Mouse (Mus musculus) granulocyte monocyte progenitor cell, adult 5-6 weeks (primary cell): ENCODE measurements at regions not wholly inside any gene's neighbourhood (a gene's known extent, or its start where the extent isn't known, plus 50 kb on each side); places are given as distances from the start of the nearest gene placed in this dataset.
"Not testable (repeated sequence)": the region's sequence is repeated elsewhere in the genome, so short reads cannot be mapped to it uniquely, and the experiment has no call there.

Experiments
- ATAC-seq: replicated peaks from 2 replicates; pipeline ENCODE4 v1.8.0; 2016; ENCODE audit warnings: mild to moderate bottlenecking, moderate TSS enrichment, inconsistent platforms; ENCODE audit not compliant: poor library complexity, severe bottlenecking

GRCm38 (mm10) chr17:49275916-49276315, 152.2 kb upstream of the Mocs1 start:
- ATAC-seq = no peak

- ATAC-seq = no peak
Measured at GRCm38 (mm10) chr17:49278541-49278940, 149.6 kb upstream of the Mocs1 start.

- no peak for ATAC-seq
Measured at GRCm38 (mm10) chr17:49278973-49279727, 149.0 kb upstream of the Mocs1 start.

- ATAC-seq = no peak
Measured at GRCm38 (mm10) chr17:49281344-49281743, 146.8 kb upstream of the Mocs1 start.

GRCm38 (mm10) chr17:49282498-49282897, 145.7 kb upstream of the Mocs1 start:
- no peak for ATAC-seq

GRCm38 (mm10) chr17:49283491-49283890, 144.7 kb upstream of the Mocs1 start:
- no peak for ATAC-seq

- ATAC-seq = no peak
Measured at GRCm38 (mm10) chr17:49291636-49292035, 136.5 kb upstream of the Mocs1 start.

GRCm38 (mm10) chr17:49304461-49304860, 123.7 kb upstream of the Mocs1 start:
- no peak for ATAC-seq

GRCm38 (mm10) chr17:49305116-49305515, 123.0 kb upstream of the Mocs1 start:
- no peak for ATAC-seq

- ATAC-seq = no peak
Measured at GRCm38 (mm10) chr17:49309079-49309478, 119.1 kb upstream of the Mocs1 start.

- ATAC-seq = no peak
Measured at GRCm38 (mm10) chr17:49314196-49314595, 114.0 kb upstream of the Mocs1 start.

GRCm38 (mm10) chr17:49327524-49327923, 100.6 kb upstream of the Mocs1 start:
- no peak for ATAC-seq

- no peak for ATAC-seq
Measured at GRCm38 (mm10) chr17:49335318-49335717, 92.8 kb upstream of the Mocs1 start.

- no peak for ATAC-seq
Measured at GRCm38 (mm10) chr17:49337881-49338280, 90.3 kb upstream of the Mocs1 start.

GRCm38 (mm10) chr17:49342636-49343035, 85.5 kb upstream of the Mocs1 start:
- no peak for ATAC-seq

- no peak for ATAC-seq
Measured at GRCm38 (mm10) chr17:49346701-49347100, 81.5 kb upstream of the Mocs1 start.

GRCm38 (mm10) chr17:49349328-49349727, 78.8 kb upstream of the Mocs1 start:
- ATAC-seq = no peak

GRCm38 (mm10) chr17:49359212-49359611, 69.0 kb upstream of the Mocs1 start:
- ATAC-seq = no peak

- not testable (repeated sequence) for ATAC-seq
Measured at GRCm38 (mm10) chr17:49360251-49360650, 67.9 kb upstream of the Mocs1 start.

- no peak for ATAC-seq
Measured at GRCm38 (mm10) chr17:49367791-49368190, 60.4 kb upstream of the Mocs1 start.

GRCm38 (mm10) chr17:49368476-49369269, 59.5 kb upstream of the Mocs1 start:
- ATAC-seq = no peak

- no peak for ATAC-seq
Measured at GRCm38 (mm10) chr17:49377626-49378025, 50.5 kb upstream of the Mocs1 start.
